Mouse (Mus musculus): Measurements from ENCODE around the gene Dach1. TPM values are rescaled to one million over a fixed set of nuclear protein-coding genes. Genes with fewer than 3 reads are reported as not detected.

The Dach1 gene
- polyA plus RNA-seq, 1 experiment from 2014 or later: 1.7 TPM

DNA sequence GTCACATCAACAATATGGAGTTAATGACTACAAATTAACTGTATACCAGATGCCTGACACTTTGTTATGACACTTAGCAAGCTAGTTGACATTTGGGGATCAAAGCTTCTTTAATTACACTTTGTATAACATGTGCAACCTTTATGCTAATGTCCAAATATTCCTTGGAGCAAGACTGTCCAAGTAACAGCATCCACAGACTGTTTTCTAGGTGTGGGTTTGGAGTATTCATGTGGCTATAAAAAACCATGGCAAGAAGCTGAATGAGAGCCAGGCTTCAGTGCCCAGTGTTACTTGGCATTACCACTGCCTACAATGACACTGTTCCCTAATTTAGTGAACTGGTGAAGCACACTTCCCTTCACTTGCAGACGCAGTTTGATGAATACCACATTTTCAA is 46.5 kb downstream of the Dach1 start:
- Histone ChIP-seq H3K4me1 (ENCODE audit: control insufficient read depth, insufficient read depth, low read length) (no peaks in the 10 kb centered on the region), H3K27me3 (replicated peaks; ENCODE audit: control insufficient read depth, insufficient read depth, low read length) (no peaks in the 10 kb centered on the region), H3K4me2 (ENCODE audit: low read depth, low read length) (no peak overlapping the region), H3K9ac (ENCODE audit: low read depth, low read length) (no peak overlapping the region), H3K9me3 (ENCODE audit: control insufficient read depth, low read length) (no peaks in the 10 kb centered on the region), H3K27ac (ENCODE audit: low read length) (no peak overlapping the region), H3K4me3 (ENCODE audit: low read length) (no peak overlapping the region), H3K36me3 (ENCODE audit: control insufficient read depth, insufficient read depth, low read length) (no peaks in the 10 kb centered on the region)
- 65% methylated on average over 1 of the region's 1 CpGs for WGBS
- no peak for ATAC-seq

DNA sequence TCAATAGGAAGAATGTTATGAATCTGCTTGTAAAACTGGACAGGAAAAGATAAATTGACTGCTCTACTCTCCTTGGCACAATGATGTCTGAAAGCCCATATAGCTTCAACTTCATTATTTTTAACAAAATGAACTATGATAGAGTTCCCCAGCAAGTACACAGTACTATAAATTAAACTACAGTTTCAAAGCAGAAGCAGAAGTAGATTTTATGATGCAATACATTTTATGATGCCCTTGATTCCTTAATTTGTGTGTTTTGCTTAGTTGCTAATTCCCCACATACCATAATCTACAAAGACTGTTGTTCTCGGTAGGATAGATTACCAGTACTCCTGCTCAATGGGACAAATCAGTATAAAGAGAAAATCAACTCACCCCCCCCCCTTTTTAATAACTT is 52.9 kb downstream of the Dach1 start:
- H3K4me1 ChIP-seq (ENCODE audit: control insufficient read depth, insufficient read depth, low read length): no peaks in the 10 kb centered on the region
- H3K9ac ChIP-seq (ENCODE audit: low read depth, low read length): no peak overlapping the region
- no peaks in the 10 kb centered on the region for H3K36me3 ChIP-seq (ENCODE audit: control insufficient read depth, insufficient read depth, low read length)
- H3K9me3 ChIP-seq (ENCODE audit: control insufficient read depth, low read length): no peaks in the 10 kb centered on the region
- H3K27me3 ChIP-seq (replicated peaks; ENCODE audit: control insufficient read depth, insufficient read depth, low read length): no peaks in the 10 kb centered on the region
- no peak overlapping the region for H3K27ac ChIP-seq (ENCODE audit: low read length)
- no peak overlapping the region for H3K4me3 ChIP-seq (ENCODE audit: low read length)
- no peak for ATAC-seq
- H3K4me2 ChIP-seq (ENCODE audit: low read depth, low read length): no peak overlapping the region
- WGBS: 48% methylated on average over 1 of the region's 1 CpGs

GRCm38 (mm10) chr14:98113106-98113505 is 56.5 kb downstream of the Dach1 start:
- Histone ChIP-seq H3K9ac (ENCODE audit: low read depth, low read length) (no peak overlapping the region), H3K9me3 (ENCODE audit: control insufficient read depth, low read length) (no peaks in the 10 kb centered on the region), H3K4me3 (ENCODE audit: low read length) (no peak overlapping the region), H3K36me3 (ENCODE audit: control insufficient read depth, insufficient read depth, low read length) (no peaks in the 10 kb centered on the region), H3K4me1 (ENCODE audit: control insufficient read depth, insufficient read depth, low read length) (no peaks in the 10 kb centered on the region), H3K4me2 (ENCODE audit: low read depth, low read length) (no peak overlapping the region), H3K27ac (ENCODE audit: low read length) (no peak overlapping the region), H3K27me3 (replicated peaks; ENCODE audit: control insufficient read depth, insufficient read depth, low read length) (no peaks in the 10 kb centered on the region)
- no peak for ATAC-seq
- WGBS: 68% methylated on average over 1 of the region's 1 CpGs

DNA sequence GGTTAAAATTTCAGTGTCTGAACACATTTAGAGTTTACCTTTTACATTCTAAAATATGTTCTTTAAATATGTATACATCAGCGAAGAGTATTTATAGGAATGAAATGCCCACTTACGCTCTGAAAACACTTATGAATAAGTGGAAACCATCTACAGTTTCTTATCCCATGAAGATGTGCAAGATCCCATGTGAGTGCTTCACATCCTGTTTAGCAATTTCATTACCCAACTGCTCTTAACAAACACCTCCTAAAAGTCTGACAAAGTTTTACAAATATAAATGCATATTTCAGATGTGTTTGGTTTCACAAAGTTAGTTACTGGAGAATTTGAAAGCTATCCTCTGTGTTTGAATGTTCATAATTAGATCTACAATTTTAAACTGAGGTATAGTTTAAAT is 59.6 kb downstream of the Dach1 start:
- no peaks in the 10 kb centered on the region for H3K36me3 ChIP-seq (ENCODE audit: control insufficient read depth, insufficient read depth, low read length)
- no peaks in the 10 kb centered on the region for H3K27me3 ChIP-seq (replicated peaks; ENCODE audit: control insufficient read depth, insufficient read depth, low read length)
- H3K9me3 ChIP-seq (ENCODE audit: control insufficient read depth, low read length): no peaks in the 10 kb centered on the region
- no peak for ATAC-seq
- no peaks in the 10 kb centered on the region for H3K4me1 ChIP-seq (ENCODE audit: control insufficient read depth, insufficient read depth, low read length)
- no peak overlapping the region for H3K4me3 ChIP-seq (ENCODE audit: low read length)
- no peak overlapping the region for H3K27ac ChIP-seq (ENCODE audit: low read length)
- H3K4me2 ChIP-seq (ENCODE audit: low read depth, low read length): no peak overlapping the region
- WGBS: 84% methylated on average over 2 of the region's 2 CpGs
- no peak overlapping the region for H3K9ac ChIP-seq (ENCODE audit: low read depth, low read length)

DNA sequence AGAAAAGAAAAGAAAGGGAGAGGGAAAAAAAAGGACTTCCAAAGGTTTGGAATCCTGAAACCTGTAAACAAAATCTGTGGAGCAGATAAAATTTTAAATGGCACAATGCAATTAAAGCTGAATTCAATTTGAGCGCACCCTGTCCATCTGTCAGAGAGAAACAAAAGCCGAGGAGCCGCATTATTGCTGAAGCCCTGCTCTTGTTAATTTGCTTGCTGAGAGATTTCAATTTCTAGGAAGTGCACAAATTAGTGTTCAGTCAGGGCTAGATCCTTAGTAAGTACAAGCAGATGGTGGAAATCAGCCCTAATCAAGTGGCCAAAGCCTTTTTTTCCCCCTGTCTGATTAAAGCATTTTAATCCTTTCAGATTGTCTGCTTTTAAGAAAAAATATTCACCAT is 60.8 kb downstream of the Dach1 start:
- H3K4me3 ChIP-seq (ENCODE audit: low read length): no peak overlapping the region
- H3K9me3 ChIP-seq (ENCODE audit: control insufficient read depth, low read length): no peaks in the 10 kb centered on the region
- H3K4me2 ChIP-seq (ENCODE audit: low read depth, low read length): no peak overlapping the region
- no peak for ATAC-seq
- H3K27ac ChIP-seq (ENCODE audit: low read length): no peak overlapping the region
- H3K36me3 ChIP-seq (ENCODE audit: control insufficient read depth, insufficient read depth, low read length): no peaks in the 10 kb centered on the region
- no peak overlapping the region for H3K9ac ChIP-seq (ENCODE audit: low read depth, low read length)
- WGBS: 58% methylated on average over 3 of the region's 3 CpGs
- no peaks in the 10 kb centered on the region for H3K4me1 ChIP-seq (ENCODE audit: control insufficient read depth, insufficient read depth, low read length)
- H3K27me3 ChIP-seq (replicated peaks; ENCODE audit: control insufficient read depth, insufficient read depth, low read length): no peaks in the 10 kb centered on the region

DNA sequence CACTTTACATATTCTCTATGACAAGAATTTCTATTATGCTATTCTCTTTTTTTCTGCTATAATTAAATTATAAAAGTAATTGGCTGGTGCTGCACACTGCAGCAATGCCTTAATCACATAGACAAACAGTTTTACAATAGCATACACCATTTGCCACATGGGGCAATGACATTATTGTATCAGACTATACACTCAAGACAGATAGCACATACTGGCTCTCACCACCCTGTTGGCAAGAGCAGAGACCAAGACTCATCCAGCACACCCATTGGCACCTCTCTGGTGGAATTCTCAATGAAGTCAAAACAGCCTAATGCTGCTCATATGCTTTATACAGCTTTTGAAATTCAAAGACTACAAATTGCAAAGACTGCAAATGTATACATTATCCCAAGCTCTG is 63.4 kb downstream of the Dach1 start:
- H3K4me3 ChIP-seq (ENCODE audit: low read length): no peak overlapping the region
- H3K36me3 ChIP-seq (ENCODE audit: control insufficient read depth, insufficient read depth, low read length): no peaks in the 10 kb centered on the region
- no peaks in the 10 kb centered on the region for H3K27me3 ChIP-seq (replicated peaks; ENCODE audit: control insufficient read depth, insufficient read depth, low read length)
- H3K4me2 ChIP-seq (ENCODE audit: low read depth, low read length): no peak overlapping the region
- H3K27ac ChIP-seq (ENCODE audit: low read length): no peak overlapping the region
- no peaks in the 10 kb centered on the region for H3K4me1 ChIP-seq (ENCODE audit: control insufficient read depth, insufficient read depth, low read length)
- no peak for ATAC-seq
- H3K9me3 ChIP-seq (ENCODE audit: control insufficient read depth, low read length): no peaks in the 10 kb centered on the region
- no peak overlapping the region for H3K9ac ChIP-seq (ENCODE audit: low read depth, low read length)

DNA sequence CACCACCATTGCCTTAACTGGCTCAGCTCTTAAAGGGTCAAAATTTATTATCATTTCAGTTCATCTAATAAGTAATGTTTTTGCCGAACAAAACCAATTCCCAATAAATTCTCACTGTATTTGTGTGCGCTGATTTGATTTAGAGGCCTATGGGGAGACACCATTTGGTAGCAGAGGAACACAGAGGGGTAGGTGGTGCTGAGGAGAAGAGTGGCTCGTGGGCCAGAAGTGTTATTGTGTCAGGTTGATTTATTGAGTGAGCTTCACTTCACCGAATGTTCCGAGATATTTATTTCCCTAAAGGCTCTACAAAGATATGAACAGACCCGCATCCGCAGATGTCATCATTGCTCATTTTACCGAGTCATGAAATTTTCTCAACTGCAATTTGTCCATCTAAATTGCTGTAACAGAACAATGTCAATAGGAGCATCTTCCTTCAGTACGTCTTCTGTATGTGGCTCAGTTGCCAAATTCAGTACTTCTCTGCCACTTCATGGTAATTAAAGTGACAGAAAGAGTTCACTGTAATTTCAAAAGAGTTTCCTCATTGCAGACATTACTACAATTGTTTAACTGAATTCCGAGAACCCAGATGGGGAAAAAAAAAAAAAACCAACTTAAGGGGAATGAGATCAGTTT is 65.1 kb downstream of the Dach1 start:
- no peak overlapping the region for H3K4me2 ChIP-seq (ENCODE audit: low read depth, low read length)
- 61% methylated on average over 10 of the region's 10 CpGs for WGBS
- no peaks in the 10 kb centered on the region for H3K36me3 ChIP-seq (ENCODE audit: control insufficient read depth, insufficient read depth, low read length)
- H3K27me3 ChIP-seq (replicated peaks; ENCODE audit: control insufficient read depth, insufficient read depth, low read length): no peaks in the 10 kb centered on the region
- no peak overlapping the region for H3K9ac ChIP-seq (ENCODE audit: low read depth, low read length)
- no peaks in the 10 kb centered on the region for H3K4me1 ChIP-seq (ENCODE audit: control insufficient read depth, insufficient read depth, low read length)
- H3K4me3 ChIP-seq (ENCODE audit: low read length): no peak overlapping the region
- H3K9me3 ChIP-seq (ENCODE audit: control insufficient read depth, low read length): no peaks in the 10 kb centered on the region
- no peak for ATAC-seq
- no peak overlapping the region for H3K27ac ChIP-seq (ENCODE audit: low read length)

DNA sequence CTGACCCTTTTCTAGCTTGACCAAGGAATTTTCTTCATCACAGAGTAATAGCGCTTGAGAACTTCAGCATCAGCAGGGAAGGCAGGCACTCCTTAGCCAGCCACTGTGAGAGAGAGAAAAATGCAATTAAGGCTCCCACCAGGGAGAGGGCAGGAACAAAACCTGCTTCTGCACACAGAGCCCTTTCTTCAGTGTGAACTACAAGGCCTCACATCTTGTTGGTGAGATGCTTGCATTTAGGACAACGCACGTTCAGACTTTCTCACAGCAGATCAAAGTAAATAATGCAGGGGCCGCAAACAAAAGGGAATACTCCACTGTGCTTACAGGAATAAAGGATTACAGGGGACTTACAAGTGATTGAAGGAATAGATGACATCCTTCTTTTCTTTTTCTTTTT is 74.3 kb downstream of the Dach1 start:
- no peaks in the 10 kb centered on the region for H3K36me3 ChIP-seq (ENCODE audit: control insufficient read depth, insufficient read depth, low read length)
- no peak for ATAC-seq
- H3K27me3 ChIP-seq (replicated peaks; ENCODE audit: control insufficient read depth, insufficient read depth, low read length): no peaks in the 10 kb centered on the region
- no peak overlapping the region for H3K4me2 ChIP-seq (ENCODE audit: low read depth, low read length)
- WGBS: 56% methylated on average over 4 of the region's 4 CpGs
- no peaks in the 10 kb centered on the region for H3K9me3 ChIP-seq (ENCODE audit: control insufficient read depth, low read length)
- no peak overlapping the region for H3K27ac ChIP-seq (ENCODE audit: low read length)
- no peak overlapping the region for H3K9ac ChIP-seq (ENCODE audit: low read depth, low read length)
- H3K4me1 ChIP-seq (ENCODE audit: control insufficient read depth, insufficient read depth, low read length): no peaks in the 10 kb centered on the region
- no peak overlapping the region for H3K4me3 ChIP-seq (ENCODE audit: low read length)

DNA sequence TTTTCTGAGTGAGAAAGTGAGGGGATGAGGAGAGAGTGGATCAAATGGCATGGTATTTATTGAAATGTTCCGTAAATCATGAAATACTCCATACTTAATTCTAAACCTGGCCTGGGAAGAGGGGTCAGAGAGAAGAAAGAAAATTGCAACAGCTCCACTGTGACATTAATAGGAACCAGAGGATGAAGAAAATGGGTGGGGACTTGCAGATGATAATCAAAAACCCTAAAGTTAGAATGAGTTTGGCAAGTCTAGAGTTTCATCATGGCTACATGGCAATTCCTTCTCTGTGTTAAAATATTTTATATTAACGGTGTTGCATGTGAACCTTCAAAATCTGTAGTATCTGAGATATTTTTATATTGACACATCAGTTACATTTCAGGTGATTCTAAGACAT is 80.3 kb downstream of the Dach1 start:
- Histone ChIP-seq H3K27me3 (replicated peaks; ENCODE audit: control insufficient read depth, insufficient read depth, low read length) (no peaks in the 10 kb centered on the region), H3K9ac (ENCODE audit: low read depth, low read length) (no peak overlapping the region), H3K9me3 (ENCODE audit: control insufficient read depth, low read length) (no peaks in the 10 kb centered on the region), H3K4me2 (ENCODE audit: low read depth, low read length) (no peak overlapping the region), H3K4me1 (ENCODE audit: control insufficient read depth, insufficient read depth, low read length) (0 out of 2 replicates have a peak, but pooled peaks cover 3% of the 10 kb centered on the region), H3K4me3 (ENCODE audit: low read length) (no peak overlapping the region), H3K27ac (ENCODE audit: low read length) (no peak overlapping the region), H3K36me3 (ENCODE audit: control insufficient read depth, insufficient read depth, low read length) (no peaks in the 10 kb centered on the region)
- 94% methylated on average over 2 of the region's 2 CpGs for WGBS
- no peak for ATAC-seq

DNA sequence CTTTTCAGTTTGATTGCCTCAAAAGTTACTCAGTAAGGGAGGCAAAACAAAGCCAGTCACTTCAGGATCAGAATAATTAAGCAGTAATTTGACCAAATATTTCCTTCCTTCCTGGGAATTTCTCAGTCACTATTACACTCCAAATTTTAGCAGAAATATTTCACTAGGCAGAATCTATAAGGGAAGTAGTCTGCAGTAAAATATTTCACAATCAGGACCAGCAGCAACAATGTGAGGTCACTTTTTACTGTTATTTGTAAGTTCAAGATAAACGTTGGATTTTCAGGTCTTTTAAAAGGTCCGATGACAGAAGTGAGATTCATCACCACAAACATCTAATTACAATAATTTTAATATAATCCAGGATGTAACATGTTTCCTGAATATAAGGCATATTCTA is 82.2 kb downstream of the Dach1 start:
- H3K27ac ChIP-seq (ENCODE audit: low read length): no peak overlapping the region
- H3K9me3 ChIP-seq (ENCODE audit: control insufficient read depth, low read length): no peaks in the 10 kb centered on the region
- no peak for ATAC-seq
- H3K4me2 ChIP-seq (ENCODE audit: low read depth, low read length): no peak overlapping the region
- no peak overlapping the region for H3K4me3 ChIP-seq (ENCODE audit: low read length)
- 70% methylated on average over 2 of the region's 2 CpGs for WGBS
- no peaks in the 10 kb centered on the region for H3K36me3 ChIP-seq (ENCODE audit: control insufficient read depth, insufficient read depth, low read length)
- no peaks in the 10 kb centered on the region for H3K27me3 ChIP-seq (replicated peaks; ENCODE audit: control insufficient read depth, insufficient read depth, low read length)
- no peak overlapping the region for H3K9ac ChIP-seq (ENCODE audit: low read depth, low read length)
- H3K4me1 ChIP-seq (ENCODE audit: control insufficient read depth, insufficient read depth, low read length): 0 out of 2 replicates have a peak, but pooled peaks cover 3% of the 10 kb centered on the region

Data from intestine, embryonic 16.5 days (tissue).